Mouse (Mus musculus): Measurements from ENCODE around the gene Mn1. TPM values are rescaled to one million over a fixed set of nuclear protein-coding genes. Genes with fewer than 3 reads are reported as not detected.

Mn1 gene
- polyA plus RNA-seq, 1 experiment from 2014 or later, result 6.9 TPM

Other genes starting within 250 kb of the Mn1 start
- gene Pitpnb, start 86.6 kb upstream of the Mn1 start, polyA plus RNA-seq (2014; fragmentation: Nextera tagmentation; extraction: Ambion mirVana), result 75.7 and 79.2 TPM in 2 replicates

All from heart, embryonic 14.5 days (tissue).